7 mouse cellular contexts compared by ENCODE assay signal in genomic region chr2:130449794-130450433, GRCm38 (mm10). TPM values are rescaled to one million over a fixed set of nuclear protein-coding genes. Genes with fewer than 3 reads are reported as not detected.
DNase-seq lines count a peak whose midpoint lies in the region; ATAC-seq lines count a peak whose summit lies in the region.

TSS of gene Ptpra (plus strand) at chr2:130450278.

- H3K27me3 ChIP-seq in limb, embryonic 10.5 days (ENCODE audit: low read depth, poor library complexity, severe bottlenecking): peaks cover 17% of the 10 kb centered on the region
- peaks cover 15% of the 10 kb centered on the region for H3K27me3 ChIP-seq in midbrain, embryonic 13.5 days

- H3K4me2 ChIP-seq in midbrain, embryonic 13.5 days (replicated peaks): peak within 1 kb of the TSS; percentile 88

- peak within 1 kb of the TSS; percentile 95 for H3K9ac ChIP-seq in midbrain, embryonic 13.5 days (replicated peaks)

- no peaks in the 10 kb centered on the region for H3K9me3 ChIP-seq in limb, embryonic 10.5 days (replicated peaks)
- no peaks in the 10 kb centered on the region for H3K9me3 ChIP-seq in midbrain, embryonic 13.5 days

- ATAC-seq in midbrain, embryonic 13.5 days: peak; percentile 99

- H3K36me3 ChIP-seq in limb, embryonic 10.5 days: peaks cover 4% of the 10 kb centered on the region; the same call in 1 of the 2 replicates
- peaks cover 8% of the 10 kb centered on the region; the same call in 1 of the 2 replicates for H3K36me3 ChIP-seq in midbrain, embryonic 13.5 days

- H3K27ac ChIP-seq in limb, embryonic 10.5 days: peak within 1 kb of the TSS; percentile 94
- peak within 1 kb of the TSS; percentile 87 for H3K27ac ChIP-seq in midbrain, embryonic 13.5 days

- peaks cover 21% of the 10 kb centered on the region for H3K4me1 ChIP-seq in limb, embryonic 10.5 days
- peaks cover 43% of the 10 kb centered on the region for H3K4me1 ChIP-seq in midbrain, embryonic 13.5 days (replicated peaks)

- DNase-seq in adrenal gland, adult 8-10 months: peak; percentile 84
- peak; percentile 92 for DNase-seq in embryo, embryonic 9.5 days (ENCODE audit: extremely low spot score)
- no peak for DNase-seq in gonadal fat pad, adult 2 months (ENCODE audit: low read depth)
- DNase-seq in kidney, adult 11 months: peak; percentile 85
- DNase-seq in limb, embryonic 10.5 days (ENCODE audit: low spot score): peak; percentile 91
- peak; percentile 88 for DNase-seq in spleen, adult 12 weeks (ENCODE audit: low spot score)

- H3K4me3 ChIP-seq in limb, embryonic 10.5 days: peak within 1 kb of the TSS; percentile 89
- H3K4me3 ChIP-seq in midbrain, embryonic 13.5 days (replicated peaks): peak within 1 kb of the TSS; percentile 73

- 0% methylated on average over 48 of the region's 50 CpGs for WGBS in limb, embryonic 10.5 days
- WGBS in midbrain, embryonic 13.5 days: under 1% methylated on average over 50 of the region's 50 CpGs

RNA-seq across cellular contexts. Expression of gene Ptpra, which starts in this region (rescaled TPM):
- total RNA-seq in adrenal gland, adult 8-10 months (2022): 100 to 1,000 TPM; 150 to 167 (median 158) TPM
- polyA plus RNA-seq in gonadal fat pad, adult 2 months (2012; rRNA removed): 72.7 and 78.3 TPM in 2 replicates
- polyA plus RNA-seq in limb, embryonic 10.5 days (2016; fragmentation: Nextera tagmentation; extraction: Ambion mirVana): 73.2 and 85.5 TPM in 2 replicates
- polyA plus RNA-seq in midbrain, embryonic 13.5 days (2015; fragmentation: Nextera tagmentation; extraction: Ambion mirVana): 112 and 126 TPM in 2 replicates
